Mouse (Mus musculus) stomach, postnatal 0 days (tissue): ENCODE measurements at regions not wholly inside any gene's neighbourhood (a gene's known extent, or its start where the extent isn't known, plus 50 kb on each side); places are given as distances from the start of the nearest gene placed in this dataset.

Source experiments
- ATAC-seq: fragments of 200-750 bp; cut with Nextera tagmentation; 2 replicates; pipeline ENCODE4 v1.8.0; 2017; ENCODE audit not compliant: low FRiP score, low TSS enrichment
- DNase-seq: peaks from one replicate; pipeline ENCODE4 v3.0.0-alpha.2; 2016; ENCODE audit warnings: low spot score
- H3K27ac ChIP-seq: fragments of 300-500 bp; sonication (generic); replicated peaks from 2 replicates; pipeline ENCODE4 v1.5.1; 2014; ENCODE audit warnings: mild to moderate bottlenecking, control low read depth
- H3K27me3 ChIP-seq: fragments of 300-500 bp; sonication (generic); 2 replicates; pipeline ENCODE4 v1.6.1; 2014; ENCODE audit warnings: low read length; ENCODE audit not compliant: control insufficient read depth, insufficient read depth
- H3K36me3 ChIP-seq: fragments of 300-500 bp; sonication (generic); 2 replicates; pipeline ENCODE4 v1.6.1; 2014; ENCODE audit warnings: low read length, mixed read lengths; ENCODE audit not compliant: control insufficient read depth, insufficient read depth
- H3K4me1 ChIP-seq: fragments of 300-500 bp; sonication (generic); replicated peaks from 2 replicates; pipeline ENCODE4 v1.6.1; 2014; ENCODE audit warnings: antibody characterized with exemption; ENCODE audit not compliant: control insufficient read depth, insufficient read depth
- H3K4me2 ChIP-seq: fragments of 300-500 bp; sonication (generic); replicated peaks from 2 replicates; pipeline ENCODE4 v1.6.1; 2014; ENCODE audit warnings: low read depth, mild to moderate bottlenecking, control low read depth, moderate library complexity
- H3K4me3 ChIP-seq: fragments of 300-500 bp; sonication (generic); 2 replicates; pipeline ENCODE4 v1.5.1; 2014; ENCODE audit warnings: low read depth, low read length, control low read depth
- H3K9ac ChIP-seq: fragments of 300-500 bp; sonication (generic); 2 replicates; pipeline ENCODE4 v1.6.1; 2014; ENCODE audit warnings: mild to moderate bottlenecking, low read length, control low read depth, mixed read lengths
- H3K9me3 ChIP-seq: fragments of 300-500 bp; sonication (generic); 2 replicates; pipeline ENCODE4 v1.6.1; 2016; ENCODE audit warnings: low read length; ENCODE audit not compliant: control insufficient read depth
- CTCF ChIP-seq: IDR thresholded peaks from 2 replicates; pipeline ENCODE4 v1.5.1; 2016; ENCODE audit warnings: antibody characterized with exemption, low read depth, mild to moderate bottlenecking, moderate library complexity
- EP300 ChIP-seq: optimal IDR thresholded peaks from 2 replicates; pipeline ENCODE3; 2016; ENCODE audit warnings: antibody characterized with exemption
- WGBS: fragments of 180-500 bp; shearing (Covaris S2); extraction: QIAGEN DNeasy Blood & Tissue Kit; methylation state at CpG from one replicate; pipeline ENCODE4 v1.1.7; 2014; 5-methylcytosine and 5-hydroxymethylcytosine counted together

- WGBS: 90% methylated on average over 9 of the region's 9 CpGs
These were observed 65.5 kb downstream of the Ccdc54 start for GRCm38 (mm10) chr16:50525504-50525903.

GRCm38 (mm10) chr16:50519610-50520009 is 71.3 kb downstream of the Ccdc54 start:
- no peaks in the 10 kb centered on the region for H3K9me3 ChIP-seq

More at GRCm38 (mm10) chr16:50525504-50525903, 65.5 kb downstream of the Ccdc54 start:
- TF ChIP-seq CTCF (no peak), EP300 (no peak)
- no peak overlapping the region for H3K27ac ChIP-seq
- no peaks in the 10 kb centered on the region for H3K27me3 ChIP-seq
- H3K36me3 ChIP-seq: no peaks in the 10 kb centered on the region
- H3K4me3 ChIP-seq: no peak overlapping the region
- H3K9me3 ChIP-seq: no peaks in the 10 kb centered on the region
- DNase-seq: no peak
- no peak for ATAC-seq
- H3K4me1 ChIP-seq: no peaks in the 10 kb centered on the region
- H3K9ac ChIP-seq: no peak overlapping the region
- H3K4me2 ChIP-seq: no peak overlapping the region

GRCm38 (mm10) chr16:50516579-50516978 is 74.4 kb downstream of the Ccdc54 start:
- Histone ChIP-seq H3K4me3 (no peak overlapping the region), H3K27me3 (no peaks in the 10 kb centered on the region), H3K9me3 (no peaks in the 10 kb centered on the region), H3K9ac (no peak overlapping the region), H3K36me3 (no peaks in the 10 kb centered on the region), H3K4me2 (no peak overlapping the region), H3K27ac (no peak overlapping the region), H3K4me1 (no peaks in the 10 kb centered on the region)
- TF ChIP-seq CTCF: no peak
- TF ChIP-seq EP300: no peak
- DNase-seq (no peak), ATAC-seq (no peak)
- WGBS: 70% methylated on average over 11 of the region's 11 CpGs

More at GRCm38 (mm10) chr16:50519610-50520009, 71.3 kb downstream of the Ccdc54 start:
- H3K27ac ChIP-seq: no peak overlapping the region
- H3K9ac ChIP-seq: no peak overlapping the region
- no peaks in the 10 kb centered on the region for H3K36me3 ChIP-seq
- no peak overlapping the region for H3K4me3 ChIP-seq
- no peak overlapping the region; the same call in 1 of the 2 replicates for H3K4me2 ChIP-seq
- no peaks in the 10 kb centered on the region for H3K4me1 ChIP-seq
- WGBS: 29% methylated on average over 10 of the region's 10 CpGs
- TF ChIP-seq EP300: no peak
- TF ChIP-seq CTCF: no peak
- DNase-seq (no peak), ATAC-seq (no peak)
- H3K27me3 ChIP-seq: no peaks in the 10 kb centered on the region

GRCm38 (mm10) chr16:50515039-50515438 is 75.9 kb downstream of the Ccdc54 start:
- DNase-seq (no peak), ATAC-seq (no peak)
- no peaks in the 10 kb centered on the region for H3K27me3 ChIP-seq
- no peak overlapping the region for H3K27ac ChIP-seq
- 79% methylated on average over 8 of the region's 8 CpGs for WGBS
- no peak overlapping the region for H3K9ac ChIP-seq
- no peaks in the 10 kb centered on the region for H3K36me3 ChIP-seq
- TF ChIP-seq EP300 (no peak), CTCF (no peak)
- H3K4me3 ChIP-seq: no peak overlapping the region
- no peaks in the 10 kb centered on the region for H3K4me1 ChIP-seq
- no peak overlapping the region for H3K4me2 ChIP-seq
- no peaks in the 10 kb centered on the region for H3K9me3 ChIP-seq

GRCm38 (mm10) chr16:50512080-50512479 is 78.9 kb downstream of the Ccdc54 start:
- Histone ChIP-seq H3K4me1 (no peaks in the 10 kb centered on the region), H3K36me3 (no peaks in the 10 kb centered on the region), H3K9ac (no peak overlapping the region), H3K4me2 (no peak overlapping the region), H3K9me3 (no peaks in the 10 kb centered on the region), H3K4me3 (no peak overlapping the region), H3K27ac (no peak overlapping the region), H3K27me3 (no peaks in the 10 kb centered on the region)
- ATAC-seq (no peak), DNase-seq (no peak)
- TF ChIP-seq EP300 (no peak), CTCF (no peak)
- 48% methylated on average over 3 of the region's 3 CpGs for WGBS

- no peak overlapping the region for H3K9ac ChIP-seq
- H3K4me2 ChIP-seq: no peak overlapping the region
- DNase-seq: no peak
- no peaks in the 10 kb centered on the region for H3K4me1 ChIP-seq
- TF ChIP-seq EP300 (no peak), CTCF (no peak)
- no peaks in the 10 kb centered on the region for H3K36me3 ChIP-seq
- H3K27me3 ChIP-seq: no peaks in the 10 kb centered on the region
- no peak overlapping the region for H3K27ac ChIP-seq
- 68% methylated on average over 4 of the region's 4 CpGs for WGBS
- H3K9me3 ChIP-seq: no peaks in the 10 kb centered on the region
- no peak overlapping the region for H3K4me3 ChIP-seq
- ATAC-seq: no peak
These were observed 77.3 kb upstream of the Bbx start for GRCm38 (mm10) chr16:50509529-50509895.
